Mouse (Mus musculus): ENCODE results near the gene Tbl1x. TPM values are rescaled to one million over a fixed set of nuclear protein-coding genes. Genes with fewer than 3 reads are reported as not detected.
"Not testable (repeated sequence)": the region's sequence is repeated elsewhere in the genome, so short reads cannot be mapped to it uniquely, and the experiment has no call there.

Tbl1x gene
- polyA plus RNA-seq, 1 experiment from 2014 or later = 41.4 TPM

GRCm38 (mm10) chrX:77511994-77512485 is 1.2 kb downstream of the Tbl1x start:
- Histone ChIP-seq H3K27ac (replicated peaks) (peak overlapping the region; percentile 89), H3K4me2 (peak overlapping the region; percentile 57), H3K36me3 (no peaks in the 10 kb centered on the region), H3K9ac (replicated peaks) (peak overlapping the region; percentile 68), H3K27me3 (replicated peaks) (no peaks in the 10 kb centered on the region), H3K4me3 (replicated peaks) (peak overlapping the region; percentile 59), H3K9me3 (replicated peaks) (no peaks in the 10 kb centered on the region), H3K4me1 (peaks cover 16% of the 10 kb centered on the region)
- 29% methylated on average over 12 of the region's 12 CpGs for WGBS
- no peak for ATAC-seq (ENCODE audit: low FRiP score)

- no peak for ATAC-seq (ENCODE audit: low FRiP score)
- peaks cover 13% of the 10 kb centered on the region for H3K4me1 ChIP-seq
- no peaks in the 10 kb centered on the region for H3K36me3 ChIP-seq
- H3K27me3 ChIP-seq (replicated peaks) = no peaks in the 10 kb centered on the region
- no peak overlapping the region for H3K4me3 ChIP-seq (replicated peaks)
- 52% methylated on average over 8 of the region's 8 CpGs for WGBS
- no peak overlapping the region for H3K4me2 ChIP-seq
- no peak overlapping the region for H3K9ac ChIP-seq (replicated peaks)
- no peak overlapping the region for H3K27ac ChIP-seq (replicated peaks)
- no peaks in the 10 kb centered on the region for H3K9me3 ChIP-seq (replicated peaks)
Measured at GRCm38 (mm10) chrX:77517274-77518085, 6.7 kb downstream of the Tbl1x start.

DNA sequence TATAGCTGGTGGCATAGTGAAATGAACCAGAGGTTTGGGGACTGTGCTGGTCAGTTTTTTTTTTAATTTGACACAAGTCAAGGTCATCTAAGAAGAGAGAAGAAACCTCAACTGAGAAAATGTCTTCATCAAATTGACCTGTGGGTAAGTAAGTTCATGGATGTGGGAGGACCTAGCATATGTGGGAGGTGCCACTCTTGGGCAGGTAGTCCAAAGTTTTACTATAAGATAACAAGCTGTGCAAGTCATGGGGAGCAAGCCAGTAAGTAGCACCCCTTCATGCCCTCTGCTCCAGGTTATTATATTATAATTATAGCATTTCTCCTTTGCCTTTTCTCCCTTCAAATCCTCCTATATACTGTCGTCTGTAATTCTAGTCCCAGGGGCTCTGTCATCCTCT is 8.1 kb downstream of the Tbl1x start:
- Histone ChIP-seq H3K9me3 (replicated peaks) (no peaks in the 10 kb centered on the region), H3K4me2 (no peak overlapping the region), H3K27ac (replicated peaks) (no peak overlapping the region), H3K9ac (replicated peaks) (no peak overlapping the region), H3K36me3 (no peaks in the 10 kb centered on the region), H3K27me3 (replicated peaks) (no peaks in the 10 kb centered on the region), H3K4me3 (replicated peaks) (no peak overlapping the region), H3K4me1 (0 out of 2 replicates have a peak, but pooled peaks cover 7% of the 10 kb centered on the region)
- WGBS = 89% methylated on average over 1 of the region's 1 CpGs
- ATAC-seq (ENCODE audit: low FRiP score) = no peak

GRCm38 (mm10) chrX:77522842-77523375 is 12.1 kb downstream of the Tbl1x start:
- no peak overlapping the region for H3K4me2 ChIP-seq
- 46% methylated on average over 3 of the region's 3 CpGs for WGBS
- ATAC-seq (ENCODE audit: low FRiP score) = no peak

DNA sequence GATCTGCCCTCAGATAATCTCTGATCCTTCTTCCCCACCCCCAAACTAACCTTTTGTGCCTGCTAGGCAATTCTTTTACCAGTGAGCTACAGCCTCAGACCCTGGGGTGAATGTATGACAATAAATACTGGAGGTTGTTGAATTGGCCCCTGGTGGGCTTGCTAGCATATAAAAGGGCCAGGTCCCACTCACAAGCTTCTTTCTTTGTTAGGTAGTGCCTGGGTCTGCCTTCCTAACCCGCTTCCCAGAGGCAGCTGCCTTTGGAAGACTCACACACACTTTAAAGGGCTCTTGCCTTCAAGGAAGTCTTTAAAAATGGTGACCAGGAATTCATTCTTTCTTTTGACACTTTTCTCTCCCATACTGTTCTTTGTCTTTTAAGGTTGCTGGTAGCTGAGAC is 14.4 kb downstream of the Tbl1x start:
- Histone ChIP-seq H3K36me3 (no peaks in the 10 kb centered on the region), H3K9ac (replicated peaks) (no peak overlapping the region), H3K27me3 (replicated peaks) (no peaks in the 10 kb centered on the region), H3K4me1 (0 out of 2 replicates have a peak, but pooled peaks cover 4% of the 10 kb centered on the region), H3K9me3 (replicated peaks) (no peaks in the 10 kb centered on the region), H3K27ac (replicated peaks) (no peak overlapping the region), H3K4me3 (replicated peaks) (no peak overlapping the region), H3K4me2 (no peak overlapping the region)
- ATAC-seq (ENCODE audit: low FRiP score) = no peak
- 6% methylated on average over 1 of the region's 1 CpGs for WGBS

More at GRCm38 (mm10) chrX:77522842-77523375, 12.1 kb downstream of the Tbl1x start:
- Histone ChIP-seq H3K9me3 (replicated peaks) (no peaks in the 10 kb centered on the region), H3K36me3 (no peaks in the 10 kb centered on the region), H3K4me1 (0 out of 2 replicates have a peak, but pooled peaks cover 4% of the 10 kb centered on the region), H3K27me3 (replicated peaks) (no peaks in the 10 kb centered on the region), H3K4me3 (replicated peaks) (no peak overlapping the region), H3K27ac (replicated peaks) (no peak overlapping the region), H3K9ac (replicated peaks) (no peak overlapping the region)

- 0 out of 2 replicates have a peak, but pooled peaks cover 4% of the 10 kb centered on the region for H3K4me1 ChIP-seq
- WGBS = 87% methylated on average over 1 of the region's 1 CpGs
Measured at GRCm38 (mm10) chrX:77528401-77528800, 17.6 kb downstream of the Tbl1x start.

GRCm38 (mm10) chrX:77530997-77531396 is 20.2 kb downstream of the Tbl1x start:
- Histone ChIP-seq H3K4me1 (no peaks in the 10 kb centered on the region), H3K4me3 (replicated peaks) (no peak overlapping the region), H3K36me3 (no peaks in the 10 kb centered on the region), H3K27me3 (replicated peaks) (no peaks in the 10 kb centered on the region), H3K27ac (replicated peaks) (no peak overlapping the region), H3K4me2 (no peak overlapping the region), H3K9me3 (replicated peaks) (no peaks in the 10 kb centered on the region), H3K9ac (replicated peaks) (no peak overlapping the region)
- 96% methylated on average over 5 of the region's 5 CpGs for WGBS
- no peak for ATAC-seq (ENCODE audit: low FRiP score)

More at GRCm38 (mm10) chrX:77528401-77528800, 17.6 kb downstream of the Tbl1x start:
- Histone ChIP-seq H3K9me3 (replicated peaks) (no peaks in the 10 kb centered on the region), H3K27me3 (replicated peaks) (no peaks in the 10 kb centered on the region), H3K27ac (replicated peaks) (no peak overlapping the region), H3K36me3 (no peaks in the 10 kb centered on the region), H3K9ac (replicated peaks) (no peak overlapping the region), H3K4me3 (replicated peaks) (no peak overlapping the region), H3K4me2 (no peak overlapping the region)
- no peak for ATAC-seq (ENCODE audit: low FRiP score)

DNA sequence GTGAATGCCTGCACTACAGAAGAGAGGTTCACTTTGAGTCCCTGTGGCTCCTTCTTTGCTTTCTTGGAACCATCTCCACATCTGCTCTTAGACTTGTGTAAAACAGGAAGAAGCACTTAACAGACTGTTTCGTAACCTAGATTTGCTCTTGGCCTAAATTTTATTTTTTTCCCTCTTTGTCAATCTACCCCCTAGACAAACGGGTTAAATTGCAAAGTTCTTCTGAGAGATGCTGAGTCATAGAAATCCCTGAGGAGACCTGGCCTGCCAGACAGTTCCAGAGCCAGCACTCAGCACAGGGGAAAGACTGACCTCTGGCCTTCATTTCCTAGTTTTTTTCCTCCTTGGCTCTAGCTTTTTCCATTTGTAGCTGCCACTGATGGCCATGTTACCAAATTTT is 23.1 kb downstream of the Tbl1x start:
- H3K36me3 ChIP-seq = no peaks in the 10 kb centered on the region
- H3K9me3 ChIP-seq (replicated peaks) = no peaks in the 10 kb centered on the region
- no peak overlapping the region for H3K4me2 ChIP-seq
- ATAC-seq (ENCODE audit: low FRiP score) = no peak
- no peaks in the 10 kb centered on the region for H3K4me1 ChIP-seq
- WGBS = 73% methylated on average over 2 of the region's 2 CpGs
- no peaks in the 10 kb centered on the region for H3K27me3 ChIP-seq (replicated peaks)
- no peak overlapping the region for H3K9ac ChIP-seq (replicated peaks)
- H3K4me3 ChIP-seq (replicated peaks) = no peak overlapping the region
- no peak overlapping the region for H3K27ac ChIP-seq (replicated peaks)

DNA sequence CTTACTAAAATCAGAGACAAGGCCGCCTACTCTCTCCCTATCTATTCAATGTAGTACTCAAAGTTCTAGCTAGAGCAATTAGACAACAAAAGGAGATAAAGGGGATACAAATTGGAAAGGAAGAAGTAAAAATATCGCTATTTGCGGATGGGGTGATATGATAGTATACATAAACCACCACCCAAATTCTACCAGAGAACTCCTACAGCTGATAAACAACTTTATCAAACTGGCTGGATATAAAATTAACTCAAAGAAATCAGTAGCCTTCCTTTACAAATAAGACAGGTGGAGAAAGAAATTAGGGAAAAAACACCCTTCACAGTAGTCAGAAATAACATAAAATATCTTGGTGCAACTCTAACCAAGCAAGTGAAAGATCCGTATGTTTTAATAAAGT is 29.0 kb downstream of the Tbl1x start:
- WGBS = 91% methylated on average over 4 of the region's 4 CpGs
- not testable (repeated sequence) for H3K4me2 ChIP-seq, H3K36me3 ChIP-seq

GRCm38 (mm10) chrX:77544003-77544402 is 33.2 kb downstream of the Tbl1x start:
- no peak overlapping the region for H3K4me3 ChIP-seq (replicated peaks)
- H3K27me3 ChIP-seq (replicated peaks) = no peaks in the 10 kb centered on the region
- H3K9me3 ChIP-seq (replicated peaks) = no peaks in the 10 kb centered on the region
- no peak overlapping the region for H3K4me2 ChIP-seq
- no peak overlapping the region for H3K27ac ChIP-seq (replicated peaks)
- ATAC-seq (ENCODE audit: low FRiP score) = no peak
- H3K4me1 ChIP-seq = no peaks in the 10 kb centered on the region
- no peak overlapping the region for H3K9ac ChIP-seq (replicated peaks)
- no peaks in the 10 kb centered on the region for H3K36me3 ChIP-seq

More for the DNA sequence above, 29.0 kb downstream of the Tbl1x start:
- H3K9ac ChIP-seq (replicated peaks); H3K9me3 ChIP-seq (replicated peaks); H3K27ac ChIP-seq (replicated peaks); H3K4me3 ChIP-seq (replicated peaks); H3K27me3 ChIP-seq (replicated peaks); H3K4me1 ChIP-seq; ATAC-seq (ENCODE audit: low FRiP score): not testable (repeated sequence)

- Histone ChIP-seq H3K4me1 (no peaks in the 10 kb centered on the region), H3K27ac (replicated peaks) (no peak overlapping the region), H3K9me3 (replicated peaks) (no peaks in the 10 kb centered on the region), H3K4me3 (replicated peaks) (no peak overlapping the region), H3K36me3 (no peaks in the 10 kb centered on the region), H3K27me3 (replicated peaks) (no peaks in the 10 kb centered on the region), H3K9ac (replicated peaks) (no peak overlapping the region), H3K4me2 (no peak overlapping the region)
- 71% methylated on average over 4 of the region's 4 CpGs for WGBS
- no peak for ATAC-seq (ENCODE audit: low FRiP score)
Measured at GRCm38 (mm10) chrX:77544550-77544949, 33.7 kb downstream of the Tbl1x start.

Measured in neural tube, embryonic 15.5 days (tissue).